Mouse (Mus musculus): ENCODE results near the gene Nans. TPM values are rescaled to one million over a fixed set of nuclear protein-coding genes. Genes with fewer than 3 reads are reported as not detected.

The Nans gene
- polyA plus RNA-seq, 1 experiment from 2014 or later = 72.6 TPM

DNA sequence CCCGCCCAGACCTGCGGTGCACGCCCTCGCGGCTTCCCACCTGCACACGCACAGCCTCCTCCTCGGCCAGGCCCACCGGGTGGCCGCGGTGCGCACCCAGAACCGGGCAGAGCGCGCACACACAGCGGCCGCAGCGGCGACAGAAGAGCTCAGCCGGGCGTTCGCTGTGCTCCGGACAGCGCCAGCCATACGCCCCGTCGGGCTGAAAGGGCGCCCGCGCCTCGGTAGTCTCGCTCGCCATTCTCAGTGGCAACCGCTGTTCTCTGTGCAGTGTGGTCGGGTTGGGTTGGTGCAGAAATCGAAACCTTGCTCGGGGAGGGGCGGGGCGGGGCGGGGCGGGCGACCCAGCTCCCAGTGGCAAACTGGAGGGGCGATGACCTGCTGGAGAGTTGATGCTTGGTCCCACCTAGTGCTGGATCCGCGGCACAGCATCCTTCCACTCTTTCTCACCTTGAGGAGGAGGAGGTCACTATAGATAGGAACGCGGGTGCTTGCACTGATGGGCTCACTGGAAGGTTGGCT, 46.9 kb downstream of the Nans start, which contains the start of gene Trim14:
Trim14 (minus strand) TSS at position 302 of the 522 bp plus-strand sequence.
- Histone ChIP-seq H3K4me3 (peak within 1 kb of the TSS; percentile 45), H3K27ac (replicated peaks) (no peak within 1 kb of the TSS), H3K4me1 (peaks cover 14% of the 10 kb centered on the region), H3K9me3 (no peaks in the 10 kb centered on the region), H3K9ac (replicated peaks) (no peak within 1 kb of the TSS; the same call in 1 of the 2 replicates), H3K27me3 (peaks cover 66% of the 10 kb centered on the region), H3K36me3 (no peaks in the 10 kb centered on the region), H3K4me2 (replicated peaks) (peak within 1 kb of the TSS; percentile 64)
- WGBS = 2% methylated on average over 46 of the region's 46 CpGs
- no peak for ATAC-seq (ENCODE audit: low FRiP score, low read depth)

DNA sequence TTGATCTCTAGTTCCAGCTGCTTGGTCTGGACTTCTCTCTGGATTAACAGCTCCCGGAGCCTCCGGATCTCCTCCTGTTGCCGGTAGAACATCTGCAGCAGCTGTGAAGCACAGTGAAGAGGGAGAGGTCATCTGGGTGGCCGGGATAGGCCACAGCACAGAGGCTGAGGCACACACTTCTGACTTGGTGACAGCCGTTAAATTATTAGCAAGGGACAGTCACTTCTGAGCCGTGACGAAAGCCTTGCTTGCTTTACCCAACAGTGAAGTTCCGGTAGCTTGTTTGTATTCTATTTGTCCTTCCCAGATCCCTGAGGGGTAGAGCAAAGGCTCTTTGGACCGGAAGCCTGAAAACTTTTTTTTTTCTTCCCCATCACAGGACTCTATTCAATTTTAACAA, 50.1 kb downstream of the Nans start:
- no peaks in the 10 kb centered on the region for H3K36me3 ChIP-seq
- H3K9ac ChIP-seq (replicated peaks) = no peak overlapping the region
- no peak overlapping the region for H3K4me3 ChIP-seq
- peaks cover 15% of the 10 kb centered on the region for H3K4me1 ChIP-seq
- H3K9me3 ChIP-seq = no peaks in the 10 kb centered on the region
- H3K27me3 ChIP-seq = peaks cover 48% of the 10 kb centered on the region
- ATAC-seq (ENCODE audit: low FRiP score, low read depth) = no peak
- 70% methylated on average over 9 of the region's 9 CpGs for WGBS
- H3K27ac ChIP-seq (replicated peaks) = no peak overlapping the region
- H3K4me2 ChIP-seq (replicated peaks) = no peak overlapping the region

DNA sequence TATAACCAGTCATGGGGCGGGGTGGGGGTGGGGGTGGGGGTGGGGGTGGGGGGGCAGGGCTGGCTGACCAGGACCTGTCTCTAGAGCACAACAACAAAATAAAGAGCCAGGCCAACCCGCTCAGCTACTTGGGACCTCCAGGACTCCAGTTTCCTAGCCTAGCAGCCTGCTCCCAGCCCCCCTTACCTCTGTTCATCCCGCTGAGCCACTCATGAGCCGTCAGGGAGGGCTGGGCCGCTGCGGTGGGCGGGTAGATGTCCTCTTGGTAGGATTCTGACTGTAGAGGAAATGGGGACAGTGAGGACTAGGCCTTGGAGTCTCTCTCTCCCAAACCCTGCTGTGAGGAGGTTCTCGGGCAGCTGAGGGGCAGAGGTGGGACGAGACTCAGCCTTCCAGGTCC, 52.7 kb downstream of the Nans start:
- H3K9ac ChIP-seq (replicated peaks) = no peak overlapping the region
- no peak for ATAC-seq (ENCODE audit: low FRiP score, low read depth)
- no peak overlapping the region for H3K27ac ChIP-seq (replicated peaks)
- H3K27me3 ChIP-seq = peaks cover 22% of the 10 kb centered on the region
- no peak overlapping the region for H3K4me3 ChIP-seq
- H3K9me3 ChIP-seq = no peaks in the 10 kb centered on the region
- no peak overlapping the region for H3K4me2 ChIP-seq (replicated peaks)
- H3K36me3 ChIP-seq = no peaks in the 10 kb centered on the region
- 42% methylated on average over 9 of the region's 9 CpGs for WGBS
- H3K4me1 ChIP-seq = peaks cover 5% of the 10 kb centered on the region; the same call in 1 of the 2 replicates

DNA sequence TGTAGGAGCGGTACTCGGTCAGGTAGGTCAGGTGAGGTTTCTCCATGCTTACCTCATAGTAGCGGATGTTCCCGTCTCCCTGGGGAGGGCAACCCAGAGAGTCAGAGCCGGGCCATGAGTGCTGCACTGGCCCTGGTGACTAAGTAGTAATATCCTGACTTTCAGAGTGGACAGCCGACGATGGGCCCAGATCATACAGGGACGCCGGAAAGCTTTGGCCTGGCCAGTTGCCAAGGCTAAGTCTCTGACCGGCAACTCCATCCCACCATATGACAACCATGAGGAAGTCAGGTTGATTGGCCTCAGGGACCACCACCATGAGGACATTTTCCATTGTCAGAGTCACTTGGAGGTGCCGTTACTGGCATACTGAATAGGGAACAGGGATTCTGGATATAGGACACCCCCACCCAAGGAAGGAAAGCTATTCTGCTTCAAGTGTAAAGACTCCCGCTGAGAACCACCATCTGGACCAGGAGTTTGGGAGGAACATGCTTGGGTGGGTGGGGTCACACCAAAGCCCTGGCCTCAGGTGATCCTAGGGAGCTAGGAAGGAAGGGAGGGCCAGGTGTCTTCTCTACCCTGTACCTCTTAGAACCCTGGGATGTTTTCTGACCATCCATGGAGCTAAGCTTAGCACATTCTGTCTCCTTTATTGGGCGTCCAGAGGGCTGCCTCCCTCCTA, 54.5 kb downstream of the Nans start:
- no peaks in the 10 kb centered on the region for H3K9me3 ChIP-seq
- H3K4me2 ChIP-seq (replicated peaks) = no peak overlapping the region
- no peaks in the 10 kb centered on the region for H3K36me3 ChIP-seq
- H3K4me3 ChIP-seq = no peak overlapping the region
- H3K9ac ChIP-seq (replicated peaks) = no peak overlapping the region
- 92% methylated on average over 13 of the region's 13 CpGs for WGBS
- ATAC-seq (ENCODE audit: low FRiP score, low read depth) = no peak
- H3K27ac ChIP-seq (replicated peaks) = no peak overlapping the region
- H3K4me1 ChIP-seq = peaks cover 9% of the 10 kb centered on the region; the same call in 1 of the 2 replicates
- H3K27me3 ChIP-seq = peaks cover 7% of the 10 kb centered on the region; the same call in 1 of the 2 replicates

DNA sequence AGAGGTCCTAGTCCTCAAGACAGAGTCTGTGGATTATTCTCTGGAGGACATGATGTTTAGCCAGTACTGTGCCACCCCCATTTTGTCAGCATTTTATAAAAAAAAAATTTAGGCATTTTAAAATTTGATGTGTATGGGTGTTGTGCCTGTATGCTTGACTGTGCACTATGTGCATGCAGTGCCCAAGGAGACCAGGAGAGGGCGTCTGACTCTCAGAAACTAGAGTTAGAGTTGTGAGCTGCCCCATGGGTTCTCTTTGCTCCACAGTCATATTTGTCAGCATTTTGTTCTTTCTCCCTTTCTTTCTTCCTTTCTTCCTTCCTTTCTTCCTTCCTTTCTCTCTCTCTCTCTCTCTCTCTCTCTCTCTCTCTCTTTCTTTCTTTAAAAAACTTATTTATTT, 55.3 kb downstream of the Nans start:
- Histone ChIP-seq H3K9ac (replicated peaks) (no peak overlapping the region), H3K9me3 (no peaks in the 10 kb centered on the region), H3K27me3 (no peaks in the 10 kb centered on the region), H3K4me3 (no peak overlapping the region), H3K36me3 (no peaks in the 10 kb centered on the region), H3K4me2 (replicated peaks) (no peak overlapping the region), H3K4me1 (peaks cover 9% of the 10 kb centered on the region; the same call in 1 of the 2 replicates), H3K27ac (replicated peaks) (no peak overlapping the region)
- WGBS = 30% methylated on average over 1 of the region's 1 CpGs
- no peak for ATAC-seq (ENCODE audit: low FRiP score, low read depth)

DNA sequence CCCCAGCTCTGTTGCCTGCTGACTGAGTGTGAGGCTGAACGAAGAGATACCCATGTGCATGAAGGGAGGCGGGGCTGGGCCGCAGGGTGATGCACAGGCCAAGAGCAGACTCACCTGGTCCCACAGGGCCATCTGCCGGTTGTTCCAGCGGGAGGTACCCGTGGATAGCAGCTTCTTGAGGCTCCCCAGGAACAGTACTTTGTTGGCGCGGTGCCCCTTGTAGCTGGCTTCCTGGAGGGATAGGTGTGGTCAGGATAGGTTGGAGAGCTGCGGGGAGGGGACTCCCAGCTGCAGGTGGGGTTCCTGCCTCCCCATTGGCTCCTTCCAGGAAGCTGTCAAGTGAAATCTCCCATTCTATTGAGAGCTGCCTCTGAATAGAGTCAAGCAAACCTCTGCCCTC, 56.5 kb downstream of the Nans start:
- Histone ChIP-seq H3K9me3 (no peaks in the 10 kb centered on the region), H3K4me2 (replicated peaks) (no peak overlapping the region), H3K27ac (replicated peaks) (no peak overlapping the region), H3K9ac (replicated peaks) (no peak overlapping the region), H3K36me3 (no peaks in the 10 kb centered on the region), H3K4me1 (peaks cover 9% of the 10 kb centered on the region; the same call in 1 of the 2 replicates), H3K4me3 (no peak overlapping the region), H3K27me3 (no peaks in the 10 kb centered on the region)
- ATAC-seq (ENCODE audit: low FRiP score, low read depth) = no peak
- 13% methylated on average over 9 of the region's 9 CpGs for WGBS

DNA sequence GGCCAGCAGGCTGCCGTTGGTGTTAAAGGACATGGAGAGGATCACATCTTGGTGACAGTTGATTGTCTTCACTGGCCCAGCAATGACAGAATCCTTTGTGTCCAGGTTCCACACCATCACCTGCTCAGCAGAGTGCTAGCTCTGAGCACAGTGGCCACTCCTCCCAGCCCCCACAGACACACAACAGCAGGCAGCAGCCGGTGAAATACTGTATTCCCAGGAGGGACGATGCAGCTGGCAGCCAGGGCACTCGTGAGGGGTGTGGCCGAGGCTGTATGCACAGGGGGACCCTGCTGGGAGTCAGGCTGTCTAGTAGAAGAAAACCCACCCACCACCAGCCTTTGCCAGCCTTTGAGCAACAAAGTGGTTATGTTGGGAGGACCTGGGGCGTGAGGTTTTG, 57.7 kb downstream of the Nans start:
- Histone ChIP-seq H3K36me3 (no peaks in the 10 kb centered on the region), H3K9ac (replicated peaks) (no peak overlapping the region), H3K4me2 (replicated peaks) (no peak overlapping the region), H3K4me1 (peaks cover 8% of the 10 kb centered on the region; the same call in 1 of the 2 replicates), H3K9me3 (no peaks in the 10 kb centered on the region), H3K27me3 (no peaks in the 10 kb centered on the region), H3K27ac (replicated peaks) (no peak overlapping the region), H3K4me3 (no peak overlapping the region)
- WGBS = 44% methylated on average over 6 of the region's 6 CpGs
- no peak for ATAC-seq (ENCODE audit: low FRiP score, low read depth)

DNA sequence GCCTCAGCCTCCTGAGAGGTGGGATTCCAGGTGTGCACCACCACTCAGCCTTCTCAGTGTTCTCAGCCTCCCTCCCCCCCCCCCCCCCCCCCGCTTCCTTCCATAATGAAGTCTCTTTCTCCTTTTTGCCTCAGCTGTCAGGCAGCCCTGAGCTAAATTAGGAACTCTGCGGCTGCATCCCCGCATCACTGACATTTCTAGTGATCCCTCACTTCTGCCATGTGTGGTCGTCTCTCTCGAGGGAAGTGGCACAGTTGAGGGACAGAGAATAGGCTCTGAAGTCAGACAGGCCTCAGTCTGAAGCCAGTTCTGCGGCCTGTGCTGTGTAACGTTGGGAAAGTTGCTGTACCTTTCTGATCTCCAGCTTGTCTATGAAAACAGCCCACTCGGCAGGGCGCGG, 60.9 kb downstream of the Nans start:
- H3K27me3 ChIP-seq = no peaks in the 10 kb centered on the region
- no peak for ATAC-seq (ENCODE audit: low FRiP score, low read depth)
- no peaks in the 10 kb centered on the region for H3K36me3 ChIP-seq
- H3K9me3 ChIP-seq = 0 out of 2 replicates have a peak, but pooled peaks cover 3% of the 10 kb centered on the region
- no peak overlapping the region for H3K9ac ChIP-seq (replicated peaks)
- H3K4me1 ChIP-seq = peaks cover 6% of the 10 kb centered on the region; the same call in 1 of the 2 replicates
- H3K4me3 ChIP-seq = no peak overlapping the region
- no peak overlapping the region for H3K27ac ChIP-seq (replicated peaks)
- WGBS = 82% methylated on average over 9 of the region's 10 CpGs
- no peak overlapping the region for H3K4me2 ChIP-seq (replicated peaks)

DNA sequence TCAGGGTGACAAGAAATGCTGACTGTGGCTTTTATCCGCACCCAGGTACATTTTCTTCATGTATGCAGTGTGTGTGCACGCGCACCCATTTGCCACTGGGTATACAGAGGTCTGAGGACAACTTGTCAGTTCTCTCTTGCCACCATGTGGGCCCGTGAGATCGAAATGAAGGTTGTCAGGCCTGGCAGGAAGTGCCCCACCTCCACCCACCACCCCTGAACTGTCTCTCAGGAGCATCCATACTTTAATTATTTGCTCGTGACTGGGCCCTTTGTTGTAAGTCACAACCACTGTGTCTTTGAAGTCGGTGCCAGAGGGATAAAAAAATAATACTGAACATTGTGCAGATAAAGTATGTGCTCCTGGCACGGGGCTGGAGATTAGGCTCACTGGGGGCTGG, 61.4 kb downstream of the Nans start:
- no peak overlapping the region for H3K4me2 ChIP-seq (replicated peaks)
- H3K27me3 ChIP-seq = no peaks in the 10 kb centered on the region
- H3K4me1 ChIP-seq = peaks cover 6% of the 10 kb centered on the region; the same call in 1 of the 2 replicates
- H3K9me3 ChIP-seq = 0 out of 2 replicates have a peak, but pooled peaks cover 3% of the 10 kb centered on the region
- no peak overlapping the region for H3K4me3 ChIP-seq
- no peak overlapping the region for H3K27ac ChIP-seq (replicated peaks)
- H3K36me3 ChIP-seq = no peaks in the 10 kb centered on the region
- WGBS = 57% methylated on average over 8 of the region's 8 CpGs
- H3K9ac ChIP-seq (replicated peaks) = no peak overlapping the region
- no peak for ATAC-seq (ENCODE audit: low FRiP score, low read depth)

Other genes with a start within 250 kb of the Nans start
- gene Foxe1, start 145.6 kb upstream of the Nans start, polyA plus RNA-seq (2016; fragmentation: Nextera tagmentation; extraction: Ambion mirVana) = not detected in 2 replicates
- 9.4 and 10.0 TPM in 2 replicates for gene Trmo, start 99.8 kb upstream of the Nans start, polyA plus RNA-seq (2016; fragmentation: Nextera tagmentation; extraction: Ambion mirVana)
- 2.6 and 3.6 TPM in 2 replicates for gene Hemgn, start 75.7 kb upstream of the Nans start, polyA plus RNA-seq (2016; fragmentation: Nextera tagmentation; extraction: Ambion mirVana)
- gene Anp32b, start 38.3 kb upstream of the Nans start, polyA plus RNA-seq (2016; fragmentation: Nextera tagmentation; extraction: Ambion mirVana) = 237 and 256 TPM in 2 replicates
- 0.52 and 1.4 TPM in 2 replicates for gene Trim14, start 46.9 kb downstream of the Nans start, polyA plus RNA-seq (2016; fragmentation: Nextera tagmentation; extraction: Ambion mirVana)
- gene Coro2a, start 113.0 kb downstream of the Nans start, polyA plus RNA-seq (2016; fragmentation: Nextera tagmentation; extraction: Ambion mirVana) = 2.6 and 2.8 TPM in 2 replicates
- 0.75 and 0.84 TPM in 2 replicates for gene Tbc1d2, start 161.0 kb downstream of the Nans start, polyA plus RNA-seq (2016; fragmentation: Nextera tagmentation; extraction: Ambion mirVana)